Mouse (Mus musculus): ENCODE data around the gene Dennd1b. TPM values are rescaled to one million over a fixed set of nuclear protein-coding genes. Genes with fewer than 3 reads are reported as not detected.

Gene Dennd1b
- polyA plus RNA-seq, 1 experiment from 2014 or later, result 7.9 TPM

DNA sequence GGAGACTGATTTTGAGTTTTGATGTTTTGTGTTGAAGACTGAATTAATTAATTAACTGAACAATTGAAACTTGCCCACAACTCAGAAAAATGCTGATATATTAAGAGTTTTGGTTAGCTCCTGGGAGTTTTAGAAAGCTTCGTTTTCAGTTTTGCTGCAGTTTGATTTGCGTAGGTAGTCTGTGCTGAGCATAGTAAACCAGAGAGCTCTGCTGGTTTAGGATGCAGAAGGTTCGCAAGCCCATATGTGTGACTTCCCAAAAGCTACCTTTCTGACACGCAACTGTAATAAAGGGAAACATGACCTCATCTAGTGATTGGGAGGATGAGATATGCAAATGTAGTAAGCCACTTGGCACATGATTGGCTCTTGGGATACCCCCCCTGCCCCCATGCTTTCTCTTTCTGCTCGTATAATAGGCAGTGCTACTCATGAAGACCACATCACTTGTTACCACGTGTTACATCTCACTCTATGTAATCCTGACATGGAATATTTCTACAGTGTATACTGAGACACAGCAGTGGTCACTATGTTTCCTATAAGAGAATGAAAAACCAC lies 23.6 kb upstream of the Dennd1b start:
- 83% methylated on average over 6 of the region's 6 CpGs for WGBS
- no peaks in the 10 kb centered on the region for H3K4me1 ChIP-seq
- DNase-seq (ENCODE audit: extremely low spot score, low spot score), result no peak
- H3K4me3 ChIP-seq, result no peak overlapping the region
- no peaks in the 10 kb centered on the region for H3K36me3 ChIP-seq (replicated peaks)
- no peaks in the 10 kb centered on the region for H3K9me3 ChIP-seq
- H3K27me3 ChIP-seq (ENCODE audit: poor library complexity, severe bottlenecking), result no peaks in the 10 kb centered on the region
- no peak overlapping the region for H3K27ac ChIP-seq

DNA sequence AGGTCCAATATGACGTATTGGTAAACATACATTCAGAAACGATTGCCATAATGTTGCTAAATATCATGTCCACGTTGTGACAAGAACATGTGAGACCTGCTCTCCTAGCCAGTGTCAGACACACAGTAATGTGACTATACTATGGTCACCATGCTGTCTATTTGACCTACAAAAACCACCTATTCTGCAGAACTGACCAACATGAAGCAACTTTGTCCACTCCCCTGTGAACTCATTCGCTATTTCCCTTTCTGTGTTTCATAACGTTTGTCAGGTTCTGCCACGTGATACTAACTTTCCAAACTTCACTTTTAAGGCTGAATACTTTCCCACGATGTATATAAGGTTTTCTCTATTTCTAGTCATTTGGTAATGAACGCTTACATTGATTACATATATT lies 22.8 kb upstream of the Dennd1b start:
- Histone ChIP-seq H3K27ac (no peak overlapping the region), H3K4me3 (no peak overlapping the region), H3K36me3 (replicated peaks) (no peaks in the 10 kb centered on the region), H3K9me3 (no peaks in the 10 kb centered on the region), H3K27me3 (ENCODE audit: poor library complexity, severe bottlenecking) (no peaks in the 10 kb centered on the region), H3K4me1 (no peaks in the 10 kb centered on the region)
- 91% methylated on average over 8 of the region's 8 CpGs for WGBS
- no peak for DNase-seq (ENCODE audit: extremely low spot score, low spot score)

DNA sequence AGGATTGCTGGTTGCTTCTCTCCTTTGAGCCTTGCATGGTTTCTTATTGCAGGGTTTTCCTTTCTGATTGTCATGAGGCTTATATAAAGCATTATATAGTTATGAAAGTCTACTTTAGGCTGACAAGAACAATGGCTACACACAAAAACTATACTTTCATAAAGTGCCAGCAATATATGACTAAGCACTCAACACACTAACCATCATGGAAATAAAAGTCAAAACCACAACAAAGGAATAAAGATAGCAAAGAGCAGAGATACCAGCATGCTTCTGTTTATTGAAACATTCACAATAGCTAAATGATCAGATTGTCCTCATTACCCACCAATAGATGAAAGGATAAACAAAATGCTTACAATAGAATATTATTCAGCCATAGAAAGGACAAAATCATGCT lies 11.1 kb upstream of the Dennd1b start:
- peaks cover 8% of the 10 kb centered on the region; the same call in 1 of the 2 replicates for H3K4me1 ChIP-seq
- H3K36me3 ChIP-seq (replicated peaks), result no peaks in the 10 kb centered on the region
- H3K9me3 ChIP-seq, result no peaks in the 10 kb centered on the region
- no peak for DNase-seq (ENCODE audit: extremely low spot score, low spot score)
- H3K27me3 ChIP-seq (ENCODE audit: poor library complexity, severe bottlenecking), result no peaks in the 10 kb centered on the region; the same call in 1 of the 2 replicates
- H3K4me3 ChIP-seq, result no peak overlapping the region
- H3K27ac ChIP-seq, result no peak overlapping the region

DNA sequence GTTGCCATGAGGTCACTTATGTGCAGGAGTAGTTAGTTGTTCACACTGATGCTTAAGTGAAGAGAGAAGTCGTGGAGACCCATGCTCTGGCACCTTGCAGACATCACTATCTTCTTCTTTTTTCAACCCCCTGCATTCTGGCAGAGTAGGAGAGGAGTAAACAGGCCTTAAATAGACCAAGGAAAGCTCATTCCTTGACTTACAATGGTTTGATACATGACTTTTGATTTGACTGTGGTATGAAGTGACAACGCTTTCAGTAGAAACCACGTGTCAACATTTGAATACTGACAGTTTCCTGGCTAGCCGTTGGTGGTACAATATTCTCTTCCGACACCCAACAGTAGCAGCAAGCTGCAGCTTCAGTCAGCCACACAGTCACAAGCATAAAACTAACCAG lies 8.3 kb upstream of the Dennd1b start:
- WGBS, result 94% methylated on average over 5 of the region's 5 CpGs
- no peak for DNase-seq (ENCODE audit: extremely low spot score, low spot score)
- Histone ChIP-seq H3K27me3 (ENCODE audit: poor library complexity, severe bottlenecking) (peaks cover 7% of the 10 kb centered on the region; the same call in 1 of the 2 replicates), H3K9me3 (no peaks in the 10 kb centered on the region), H3K4me1 (peaks cover 9% of the 10 kb centered on the region; the same call in 1 of the 2 replicates), H3K36me3 (replicated peaks) (no peaks in the 10 kb centered on the region), H3K27ac (no peak overlapping the region), H3K4me3 (no peak overlapping the region)

DNA sequence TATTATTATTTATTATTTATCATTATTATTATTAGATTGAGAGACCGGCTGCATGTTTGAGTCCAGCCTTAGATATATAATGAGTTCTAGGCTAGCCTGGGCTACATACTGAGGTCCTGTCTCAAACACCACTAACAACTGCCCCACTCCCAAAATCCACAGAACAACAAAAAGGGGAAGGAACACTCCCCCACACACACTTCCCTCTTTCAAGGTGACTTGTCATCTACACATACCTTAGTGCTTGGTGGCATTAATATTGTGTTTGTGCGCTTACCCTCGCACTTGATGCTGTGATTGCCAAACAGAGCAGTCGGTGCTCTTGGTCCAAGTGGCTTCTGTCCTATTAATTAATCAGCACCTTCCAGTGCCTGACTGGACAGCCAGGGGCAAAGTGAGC lies 7.8 kb upstream of the Dennd1b start:
- no peaks in the 10 kb centered on the region for H3K36me3 ChIP-seq (replicated peaks)
- DNase-seq (ENCODE audit: extremely low spot score, low spot score), result no peak
- WGBS, result 90% methylated on average over 4 of the region's 4 CpGs
- H3K9me3 ChIP-seq, result no peaks in the 10 kb centered on the region
- peaks cover 7% of the 10 kb centered on the region; the same call in 1 of the 2 replicates for H3K27me3 ChIP-seq (ENCODE audit: poor library complexity, severe bottlenecking)
- H3K4me1 ChIP-seq, result peaks cover 9% of the 10 kb centered on the region; the same call in 1 of the 2 replicates
- no peak overlapping the region for H3K27ac ChIP-seq
- no peak overlapping the region for H3K4me3 ChIP-seq

DNA sequence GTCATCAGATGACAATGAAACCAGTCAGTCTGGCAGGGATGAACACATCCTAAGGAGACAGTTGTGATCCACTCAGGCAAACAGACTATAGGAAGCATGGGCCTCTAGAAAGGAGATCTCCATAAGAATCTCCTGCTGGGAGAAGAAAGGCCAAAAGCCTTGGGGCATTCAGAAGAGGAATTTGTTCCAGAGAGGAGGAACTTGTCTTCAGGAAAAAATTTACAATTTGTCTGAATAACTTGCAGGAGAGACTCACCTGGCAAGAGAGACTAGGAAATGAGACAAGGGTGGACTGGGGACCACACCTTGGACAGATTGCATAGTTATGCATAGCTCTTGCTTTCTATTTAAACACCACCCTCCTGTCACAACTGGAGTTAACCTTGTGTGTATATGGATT lies 6.7 kb upstream of the Dennd1b start:
- no peaks in the 10 kb centered on the region for H3K9me3 ChIP-seq
- H3K27me3 ChIP-seq (ENCODE audit: poor library complexity, severe bottlenecking), result peaks cover 7% of the 10 kb centered on the region; the same call in 1 of the 2 replicates
- H3K27ac ChIP-seq, result no peak overlapping the region
- peaks cover 9% of the 10 kb centered on the region; the same call in 1 of the 2 replicates for H3K4me1 ChIP-seq
- no peak overlapping the region for H3K4me3 ChIP-seq
- no peak for DNase-seq (ENCODE audit: extremely low spot score, low spot score)
- no peaks in the 10 kb centered on the region for H3K36me3 ChIP-seq (replicated peaks)

DNA sequence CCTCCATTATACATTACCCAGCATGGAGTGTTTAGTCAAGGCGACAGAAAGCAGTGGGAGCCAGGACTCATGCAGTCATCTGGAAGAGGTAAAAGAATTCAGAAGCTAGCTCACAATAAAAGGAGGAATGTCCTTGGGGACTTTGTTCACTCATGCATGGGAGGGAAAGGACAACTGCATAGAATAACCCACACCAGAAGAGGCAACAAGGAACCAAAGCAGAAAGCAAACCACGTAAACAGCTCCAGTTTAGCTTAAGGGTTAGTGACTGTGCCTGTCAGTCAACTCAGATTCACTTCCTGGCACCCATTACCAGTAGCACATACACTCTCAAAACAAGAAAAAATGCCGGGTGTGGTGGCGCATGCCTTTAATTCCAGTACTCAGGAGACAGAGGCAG lies 6.1 kb upstream of the Dennd1b start:
- no peak for DNase-seq (ENCODE audit: extremely low spot score, low spot score)
- 46% methylated on average over 4 of the region's 4 CpGs for WGBS
- Histone ChIP-seq H3K9me3 (no peaks in the 10 kb centered on the region), H3K27ac (no peak overlapping the region), H3K4me1 (peaks cover 9% of the 10 kb centered on the region; the same call in 1 of the 2 replicates), H3K36me3 (replicated peaks) (no peaks in the 10 kb centered on the region), H3K27me3 (ENCODE audit: poor library complexity, severe bottlenecking) (peaks cover 7% of the 10 kb centered on the region; the same call in 1 of the 2 replicates), H3K4me3 (no peak overlapping the region)

DNA sequence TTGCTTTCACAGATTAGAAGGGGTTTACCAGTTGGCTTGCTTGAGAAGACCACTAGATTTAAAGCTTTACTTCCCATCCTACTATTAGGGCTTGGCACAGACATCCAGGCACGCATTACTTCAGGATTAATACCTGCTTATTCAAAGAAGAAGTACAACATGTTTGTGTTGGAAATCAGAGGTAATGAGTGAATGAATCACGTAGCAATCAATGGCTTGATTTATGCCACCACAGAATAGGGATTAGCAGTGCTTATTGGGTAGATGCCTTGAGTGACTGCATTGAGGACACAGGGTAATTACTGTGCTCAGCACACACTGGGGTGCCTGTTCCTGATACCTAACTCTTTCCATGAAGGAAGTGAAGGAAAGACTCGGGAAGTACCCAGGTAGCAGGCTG lies 4.4 kb upstream of the Dennd1b start:
- 67% methylated on average over 3 of the region's 3 CpGs for WGBS
- H3K9me3 ChIP-seq, result no peaks in the 10 kb centered on the region
- H3K27ac ChIP-seq, result no peak overlapping the region
- no peak overlapping the region for H3K4me3 ChIP-seq
- H3K36me3 ChIP-seq (replicated peaks), result no peaks in the 10 kb centered on the region
- H3K27me3 ChIP-seq (ENCODE audit: poor library complexity, severe bottlenecking), result peaks cover 7% of the 10 kb centered on the region; the same call in 1 of the 2 replicates
- no peak for DNase-seq (ENCODE audit: extremely low spot score, low spot score)
- peaks cover 16% of the 10 kb centered on the region for H3K4me1 ChIP-seq

DNA sequence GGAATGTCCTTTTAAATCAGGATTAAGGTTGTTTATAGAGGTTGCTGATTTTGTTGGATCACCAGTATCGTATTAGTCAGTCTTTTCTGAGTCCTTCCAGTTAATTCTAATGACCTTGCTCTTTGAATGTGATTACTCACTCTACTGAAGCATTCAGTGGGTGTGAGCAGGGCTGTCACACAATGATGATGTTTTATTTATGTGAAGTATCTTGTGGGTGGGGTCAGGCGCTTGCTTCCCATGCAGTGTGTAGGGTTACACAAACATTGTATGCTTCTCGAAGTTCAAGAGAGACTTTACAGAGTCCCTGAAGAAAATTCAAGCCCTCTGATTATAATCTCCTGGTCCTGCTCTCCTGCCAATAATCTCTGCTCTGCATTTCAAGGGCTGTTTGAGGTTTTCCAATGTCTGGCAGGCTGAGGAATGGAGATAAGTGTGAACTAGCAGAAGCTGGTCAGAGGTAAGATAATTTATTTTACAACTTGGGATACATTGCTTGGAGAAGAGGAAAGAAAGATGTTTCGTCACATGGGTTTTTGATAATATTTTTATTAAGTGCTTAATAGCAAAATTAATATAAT lies 3.2 kb upstream of the Dennd1b start:
- Histone ChIP-seq H3K36me3 (replicated peaks) (no peaks in the 10 kb centered on the region), H3K27me3 (ENCODE audit: poor library complexity, severe bottlenecking) (peaks cover 7% of the 10 kb centered on the region; the same call in 1 of the 2 replicates), H3K9me3 (no peaks in the 10 kb centered on the region), H3K27ac (no peak overlapping the region), H3K4me1 (peaks cover 19% of the 10 kb centered on the region), H3K4me3 (no peak overlapping the region)
- WGBS, result 83% methylated on average over 4 of the region's 4 CpGs
- no peak for DNase-seq (ENCODE audit: extremely low spot score, low spot score)

DNA sequence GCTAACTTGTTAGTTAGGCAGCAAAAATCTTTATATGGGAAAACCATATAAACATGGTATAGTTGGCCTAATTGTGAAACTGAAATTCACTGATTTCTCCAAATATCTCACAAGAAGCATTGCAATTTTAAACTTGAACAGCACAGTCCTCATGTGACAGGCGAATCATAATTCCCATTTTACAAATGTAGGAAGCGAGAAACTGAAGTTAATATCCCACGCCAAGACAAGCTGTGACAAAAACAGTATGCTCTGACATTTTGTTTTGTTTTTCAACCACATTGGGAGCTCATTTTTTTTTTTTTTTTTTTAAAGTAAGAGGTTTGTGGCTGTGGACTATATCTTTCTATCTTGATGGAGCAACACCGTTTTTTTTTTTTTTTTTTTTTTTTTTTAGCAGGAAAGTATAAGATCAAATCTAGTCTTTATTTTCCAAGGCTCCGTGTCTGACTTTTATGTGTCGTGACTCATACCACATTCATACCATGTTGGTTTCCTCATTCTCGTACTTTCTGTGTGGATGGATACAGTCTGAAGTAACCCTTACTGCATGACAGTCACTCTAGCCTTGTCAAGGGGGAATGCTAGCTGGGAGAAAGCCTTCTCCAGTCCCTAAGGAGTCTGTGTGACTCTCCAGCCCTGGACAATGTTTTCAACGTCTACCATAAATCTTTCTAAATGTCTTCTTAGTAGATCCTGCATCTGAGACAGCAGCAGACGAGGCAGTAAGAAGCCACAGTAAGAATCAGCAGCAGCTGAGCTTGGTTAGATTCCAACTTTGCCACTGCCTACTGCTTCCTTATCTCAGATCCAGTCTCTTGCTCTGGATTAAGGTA lies 751 bp upstream of the Dennd1b start:
- H3K27ac ChIP-seq, result peak overlapping the region; percentile 96; the same call in 1 of the 2 replicates
- peaks cover 7% of the 10 kb centered on the region; the same call in 1 of the 2 replicates for H3K27me3 ChIP-seq (ENCODE audit: poor library complexity, severe bottlenecking)
- 56% methylated on average over 9 of the region's 9 CpGs for WGBS
- peaks cover 5% of the 10 kb centered on the region for H3K36me3 ChIP-seq (replicated peaks)
- peaks cover 9% of the 10 kb centered on the region for H3K4me1 ChIP-seq
- DNase-seq (ENCODE audit: extremely low spot score, low spot score), result no peak
- H3K9me3 ChIP-seq, result no peaks in the 10 kb centered on the region
- H3K4me3 ChIP-seq, result peak overlapping the region; percentile 88

DNA sequence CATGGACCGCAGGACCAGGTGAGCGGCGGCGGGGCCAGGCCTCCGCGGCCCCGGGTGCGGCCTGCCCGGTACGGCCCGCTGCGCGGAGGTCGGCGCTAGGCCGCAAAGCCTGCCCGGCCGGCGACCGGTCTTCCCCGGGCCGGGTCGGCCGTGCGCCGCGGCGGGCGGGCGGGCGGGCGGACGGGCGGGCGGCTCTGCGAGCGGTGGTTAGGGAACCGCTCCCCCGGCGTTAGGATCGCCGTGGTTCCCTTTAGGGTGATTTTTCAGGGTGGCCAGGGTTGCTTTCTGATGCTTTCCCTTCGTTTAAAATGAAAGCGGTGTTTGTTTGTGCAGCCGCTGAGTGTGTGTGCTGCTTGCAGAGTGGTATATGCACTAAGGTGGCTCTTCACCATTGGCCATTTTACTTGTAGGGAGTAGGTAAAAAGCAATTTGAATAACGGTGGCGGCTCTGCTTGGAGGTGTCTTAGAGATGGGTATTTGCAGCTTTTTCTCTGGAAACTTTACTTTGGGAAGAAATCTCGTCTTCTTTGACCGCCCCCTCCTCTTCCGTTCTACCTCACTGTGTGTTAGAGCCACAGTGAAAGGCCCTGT lies 728 bp downstream of the Dennd1b start:
- Histone ChIP-seq H3K27me3 (ENCODE audit: poor library complexity, severe bottlenecking) (peaks cover 6% of the 10 kb centered on the region; the same call in 1 of the 2 replicates), H3K27ac (peak overlapping the region; percentile 96), H3K36me3 (replicated peaks) (peaks cover 14% of the 10 kb centered on the region), H3K4me1 (peaks cover 14% of the 10 kb centered on the region), H3K4me3 (peak overlapping the region; percentile 88), H3K9me3 (no peaks in the 10 kb centered on the region)
- DNase-seq (ENCODE audit: extremely low spot score, low spot score), result peak; percentile 62
- WGBS, result under 1% methylated on average over 46 of the region's 50 CpGs

DNA sequence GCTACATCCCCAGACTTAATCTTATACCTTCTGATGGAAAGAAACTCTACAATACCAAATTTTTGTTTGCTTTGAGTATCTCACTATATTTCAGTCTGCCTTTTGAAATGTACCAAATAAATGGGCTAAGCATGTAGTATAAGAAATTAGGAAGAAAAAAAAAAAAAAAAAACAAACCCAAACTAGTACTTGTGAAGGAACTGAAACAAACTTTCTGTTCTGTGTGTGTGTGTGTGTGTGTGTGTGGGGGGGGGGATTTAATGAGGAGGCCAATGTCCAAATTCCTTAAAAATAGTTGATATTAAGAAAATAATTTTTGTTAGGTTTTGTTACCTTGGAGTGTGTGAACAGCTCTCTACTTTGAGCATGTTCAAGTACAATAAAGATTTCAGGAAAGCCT lies 1.8 kb downstream of the Dennd1b start:
- Histone ChIP-seq H3K27ac (no peak overlapping the region), H3K9me3 (no peaks in the 10 kb centered on the region), H3K27me3 (ENCODE audit: poor library complexity, severe bottlenecking) (no peaks in the 10 kb centered on the region), H3K4me1 (peaks cover 14% of the 10 kb centered on the region), H3K36me3 (replicated peaks) (peaks cover 14% of the 10 kb centered on the region), H3K4me3 (no peak overlapping the region)
- DNase-seq (ENCODE audit: extremely low spot score, low spot score), result no peak

DNA sequence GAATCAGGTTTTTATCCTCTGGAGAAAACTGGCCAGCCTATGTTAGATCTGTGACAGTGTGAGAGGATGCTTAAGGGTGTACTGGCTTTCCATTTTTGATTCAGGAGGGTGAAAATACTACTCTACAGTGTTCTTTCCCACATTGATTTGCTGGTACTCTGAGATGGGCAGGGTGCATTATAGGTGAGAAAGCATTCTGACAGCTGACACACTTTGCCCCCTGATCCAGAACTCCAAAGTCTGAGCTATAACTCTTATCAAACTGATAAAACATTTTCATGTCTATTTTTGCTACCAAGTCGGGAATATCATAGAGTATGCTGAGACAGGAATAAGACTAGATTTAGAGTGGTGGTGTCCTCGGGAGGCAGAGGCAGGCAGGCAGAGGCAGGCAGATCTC lies 2.3 kb downstream of the Dennd1b start:
- Histone ChIP-seq H3K4me3 (no peak overlapping the region), H3K27ac (no peak overlapping the region), H3K27me3 (ENCODE audit: poor library complexity, severe bottlenecking) (no peaks in the 10 kb centered on the region), H3K36me3 (replicated peaks) (peaks cover 14% of the 10 kb centered on the region), H3K9me3 (no peaks in the 10 kb centered on the region), H3K4me1 (peaks cover 14% of the 10 kb centered on the region)
- no peak for DNase-seq (ENCODE audit: extremely low spot score, low spot score)
- 92% methylated on average over 2 of the region's 2 CpGs for WGBS

Measured in forebrain, embryonic 10.5 days (tissue).